Mouse (Mus musculus): ENCODE measurements at regions not wholly inside any gene's neighbourhood (a gene's known extent, or its start where the extent isn't known, plus 50 kb on each side); places are given as distances from the start of the nearest gene placed in this dataset.
A peak's percentile ranks its signal among the peaks of the same experiment; 100 is the strongest.

DNA sequence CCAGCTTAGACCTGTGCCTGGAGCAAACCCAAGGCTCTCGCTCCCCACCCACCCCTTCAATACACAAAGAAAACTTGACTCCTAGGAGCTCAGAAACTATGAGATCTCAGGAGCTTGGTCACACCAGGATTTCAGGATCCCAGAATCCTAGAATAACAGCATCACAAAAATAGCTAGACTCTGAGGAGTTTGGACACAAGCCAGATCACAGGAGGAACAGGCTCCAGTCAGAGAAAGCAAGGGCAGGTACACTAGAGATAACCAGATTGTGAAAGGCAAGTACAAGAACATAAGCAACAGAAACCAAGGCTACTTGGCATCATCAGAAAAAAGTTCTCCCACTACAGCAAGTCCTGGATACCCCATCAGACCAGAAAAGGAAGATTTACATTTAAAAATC, 221.5 kb downstream of the Epha7 start:
- ATAC-seq (ENCODE audit: low FRiP score, low read depth), result no peak
- H3K9ac ChIP-seq (replicated peaks), result no peak overlapping the region
- WGBS, result 91% methylated on average over 1 of the region's 1 CpGs

DNA sequence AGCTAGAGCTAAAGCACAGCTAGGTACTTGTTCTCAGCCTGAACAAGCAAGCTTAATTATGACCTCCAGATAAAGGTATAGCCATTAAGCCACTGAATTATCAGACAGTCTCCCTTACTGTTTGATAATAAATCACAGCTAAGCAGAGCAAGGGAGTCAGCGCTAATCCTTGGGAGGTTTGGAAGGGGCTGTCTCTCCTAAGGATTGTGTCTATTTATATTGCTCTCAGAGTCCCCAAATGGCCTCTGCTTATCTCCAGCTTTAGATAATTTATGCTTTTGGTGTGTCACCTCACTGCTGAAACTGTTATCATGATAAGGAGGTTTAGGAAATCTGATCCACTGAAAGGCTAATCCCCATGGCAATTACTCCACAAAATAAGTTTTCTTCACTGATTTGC, 227.1 kb downstream of the Epha7 start:
- no peak overlapping the region for H3K4me2 ChIP-seq (replicated peaks)
- H3K9ac ChIP-seq (replicated peaks), result no peak overlapping the region
- no peaks in the 10 kb centered on the region for H3K4me1 ChIP-seq
- H3K27me3 ChIP-seq, result no peaks in the 10 kb centered on the region
- WGBS, result 20% methylated on average over 1 of the region's 1 CpGs
- H3K27ac ChIP-seq (replicated peaks), result no peak overlapping the region
- H3K9me3 ChIP-seq, result no peaks in the 10 kb centered on the region
- no peaks in the 10 kb centered on the region for H3K36me3 ChIP-seq
- H3K4me3 ChIP-seq, result no peak overlapping the region
- peak; percentile 47; the same call in 1 of the 2 replicates for ATAC-seq (ENCODE audit: low FRiP score, low read depth)

More for the DNA sequence above, 221.5 kb downstream of the Epha7 start:
- Histone ChIP-seq H3K4me3 (no peak overlapping the region), H3K27me3 (no peaks in the 10 kb centered on the region), H3K4me2 (replicated peaks) (no peak overlapping the region), H3K36me3 (no peaks in the 10 kb centered on the region), H3K27ac (replicated peaks) (no peak overlapping the region), H3K9me3 (peaks cover 5% of the 10 kb centered on the region; the same call in 1 of the 2 replicates), H3K4me1 (no peaks in the 10 kb centered on the region)

DNA sequence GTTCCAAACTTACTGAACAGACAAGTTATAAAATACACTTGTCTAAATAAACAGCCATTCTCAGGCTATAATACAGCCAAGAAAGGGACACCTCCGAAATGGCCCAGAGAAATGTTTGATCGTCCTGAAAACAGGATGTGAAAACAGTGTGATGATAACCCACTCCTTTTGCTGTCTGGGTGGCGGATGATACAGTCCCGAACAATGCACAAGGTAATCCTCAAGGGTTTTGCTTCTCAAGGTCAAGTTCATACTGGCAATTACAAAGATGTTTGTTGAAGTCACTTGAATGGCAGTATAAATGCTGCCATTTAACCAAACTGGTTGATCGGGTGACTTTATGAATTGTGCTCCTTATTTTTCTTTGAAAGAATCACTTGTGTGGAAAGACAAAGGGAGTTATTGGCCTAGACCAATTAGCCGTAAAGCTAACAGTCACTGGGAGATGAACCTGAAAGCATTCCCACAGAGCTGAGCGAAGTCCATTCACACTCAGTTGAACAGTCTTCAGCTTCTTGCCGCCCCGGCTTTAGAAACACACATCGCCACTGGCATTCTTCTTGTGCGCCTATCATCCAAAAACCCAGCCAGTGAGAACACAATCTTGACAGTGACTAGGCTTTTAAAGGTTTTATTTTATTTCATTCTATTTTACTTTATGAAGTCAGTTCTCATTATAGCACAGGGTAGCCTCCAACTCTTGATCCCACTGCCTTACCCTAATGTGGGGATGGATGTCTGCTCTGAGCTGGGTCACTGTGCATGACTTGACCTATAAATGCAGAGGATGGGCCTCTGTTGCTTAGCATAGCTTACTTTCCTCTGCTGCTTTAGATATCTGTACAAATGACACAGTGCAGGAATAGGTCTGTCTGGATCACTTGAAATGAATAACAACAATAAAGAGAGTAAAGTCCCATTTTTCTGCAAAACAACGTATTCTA, 256.0 kb downstream of the Epha7 start:
- H3K36me3 ChIP-seq, result no peaks in the 10 kb centered on the region
- no peak overlapping the region for H3K4me2 ChIP-seq (replicated peaks)
- no peak for ATAC-seq (ENCODE audit: low FRiP score, low read depth)
- H3K27me3 ChIP-seq, result no peaks in the 10 kb centered on the region
- no peak overlapping the region for H3K27ac ChIP-seq (replicated peaks)
- H3K4me3 ChIP-seq, result no peak overlapping the region
- peaks cover 6% of the 10 kb centered on the region; the same call in 1 of the 2 replicates for H3K4me1 ChIP-seq
- no peaks in the 10 kb centered on the region for H3K9me3 ChIP-seq
- no peak overlapping the region for H3K9ac ChIP-seq (replicated peaks)
- 53% methylated on average over 12 of the region's 12 CpGs for WGBS

DNA sequence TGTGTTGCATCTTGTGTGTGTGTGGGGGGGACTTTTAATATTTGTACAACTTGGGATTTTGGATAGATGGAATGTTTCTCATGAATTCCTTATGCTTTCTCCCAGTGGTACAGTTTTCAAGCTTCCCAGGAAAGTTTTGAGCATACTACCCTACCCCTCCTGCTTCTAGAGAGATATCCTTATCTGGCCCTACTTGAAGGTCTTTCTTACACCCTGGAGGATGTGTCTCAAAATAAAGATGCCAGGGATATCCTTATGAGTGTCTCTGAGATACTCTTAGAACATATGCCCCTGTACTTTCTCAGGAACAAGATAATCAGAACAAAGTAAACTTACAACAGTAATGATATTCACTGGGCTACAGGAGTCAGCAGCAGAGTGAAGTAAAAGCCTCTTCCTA, 261.3 kb downstream of the Epha7 start:
- Histone ChIP-seq H3K27me3 (no peaks in the 10 kb centered on the region), H3K4me1 (no peaks in the 10 kb centered on the region; the same call in 1 of the 2 replicates), H3K4me3 (no peak overlapping the region), H3K9me3 (no peaks in the 10 kb centered on the region), H3K27ac (replicated peaks) (no peak overlapping the region), H3K4me2 (replicated peaks) (no peak overlapping the region), H3K36me3 (no peaks in the 10 kb centered on the region), H3K9ac (replicated peaks) (no peak overlapping the region)
- no peak for ATAC-seq (ENCODE audit: low FRiP score, low read depth)

DNA sequence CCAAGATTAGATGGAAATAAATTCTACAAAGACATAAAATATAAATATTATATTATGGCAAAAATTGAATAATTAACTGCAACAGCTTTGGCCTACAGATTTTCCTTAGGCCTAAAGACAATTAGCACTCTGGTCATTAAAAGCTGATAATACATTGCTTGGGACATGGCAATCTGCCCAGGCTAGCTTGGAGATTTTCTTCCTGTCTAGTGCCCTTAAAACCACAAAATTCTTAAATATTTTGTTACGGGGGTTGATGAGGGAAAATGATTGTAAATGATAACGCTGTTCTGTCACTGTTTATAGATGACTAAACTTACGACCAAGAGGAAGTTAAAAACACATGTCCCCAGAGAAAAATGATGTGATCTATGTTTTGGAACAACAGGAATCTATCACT, 261.9 kb downstream of the Epha7 start:
- Histone ChIP-seq H3K36me3 (no peaks in the 10 kb centered on the region), H3K4me3 (no peak overlapping the region), H3K9me3 (no peaks in the 10 kb centered on the region), H3K27me3 (no peaks in the 10 kb centered on the region), H3K9ac (replicated peaks) (no peak overlapping the region), H3K4me1 (no peaks in the 10 kb centered on the region), H3K4me2 (replicated peaks) (no peak overlapping the region), H3K27ac (replicated peaks) (no peak overlapping the region)
- 82% methylated on average over 3 of the region's 3 CpGs for WGBS
- ATAC-seq (ENCODE audit: low FRiP score, low read depth), result no peak

DNA sequence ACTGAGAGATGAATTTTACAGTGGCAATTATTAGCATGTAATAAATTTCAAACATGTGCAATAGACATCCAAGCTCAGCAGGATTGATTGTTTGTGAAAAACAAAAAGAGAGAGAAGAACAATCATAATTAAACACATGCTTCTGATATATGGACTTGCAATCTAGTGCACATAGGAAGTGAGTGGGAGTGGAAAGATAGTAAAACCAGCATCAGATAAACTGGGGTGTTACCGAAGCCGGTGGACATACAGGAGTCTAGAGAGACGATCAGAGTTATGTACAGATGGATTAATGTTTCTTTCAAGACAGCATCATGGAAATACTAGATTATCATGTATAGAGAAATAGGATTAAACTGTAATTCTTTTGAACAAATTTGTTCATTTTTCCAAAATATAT, 263.8 kb downstream of the Epha7 start:
- Histone ChIP-seq H3K9me3 (no peaks in the 10 kb centered on the region), H3K4me2 (replicated peaks) (no peak overlapping the region), H3K27ac (replicated peaks) (no peak overlapping the region), H3K9ac (replicated peaks) (no peak overlapping the region), H3K4me1 (no peaks in the 10 kb centered on the region), H3K36me3 (no peaks in the 10 kb centered on the region), H3K4me3 (no peak overlapping the region), H3K27me3 (no peaks in the 10 kb centered on the region)
- 94% methylated on average over 3 of the region's 3 CpGs for WGBS
- no peak for ATAC-seq (ENCODE audit: low FRiP score, low read depth)

DNA sequence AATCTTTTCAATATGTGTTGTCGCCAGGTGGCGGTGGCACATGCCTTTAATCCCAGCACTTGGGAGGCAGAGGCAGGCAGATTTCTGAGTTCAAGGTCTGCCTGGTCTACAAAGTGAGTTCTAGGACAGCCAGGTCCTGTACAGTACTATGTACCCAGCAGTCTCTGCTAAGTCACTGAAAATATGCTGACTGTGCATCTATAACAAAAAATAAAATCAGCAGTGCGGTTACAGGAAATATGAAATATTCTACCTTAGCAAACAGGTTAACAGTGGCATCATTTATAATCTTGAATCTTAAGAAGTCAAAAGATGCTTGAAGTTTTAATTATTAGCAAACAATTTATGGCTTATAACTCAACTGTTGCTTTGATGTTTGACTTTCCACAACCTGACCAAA, 265.5 kb downstream of the Epha7 start:
- no peak overlapping the region for H3K4me3 ChIP-seq
- WGBS, result 92% methylated on average over 3 of the region's 3 CpGs
- no peaks in the 10 kb centered on the region for H3K4me1 ChIP-seq
- ATAC-seq (ENCODE audit: low FRiP score, low read depth), result no peak
- no peak overlapping the region for H3K27ac ChIP-seq (replicated peaks)
- no peak overlapping the region for H3K9ac ChIP-seq (replicated peaks)
- H3K27me3 ChIP-seq, result no peaks in the 10 kb centered on the region
- no peaks in the 10 kb centered on the region for H3K9me3 ChIP-seq
- no peaks in the 10 kb centered on the region for H3K36me3 ChIP-seq
- H3K4me2 ChIP-seq (replicated peaks), result no peak overlapping the region

DNA sequence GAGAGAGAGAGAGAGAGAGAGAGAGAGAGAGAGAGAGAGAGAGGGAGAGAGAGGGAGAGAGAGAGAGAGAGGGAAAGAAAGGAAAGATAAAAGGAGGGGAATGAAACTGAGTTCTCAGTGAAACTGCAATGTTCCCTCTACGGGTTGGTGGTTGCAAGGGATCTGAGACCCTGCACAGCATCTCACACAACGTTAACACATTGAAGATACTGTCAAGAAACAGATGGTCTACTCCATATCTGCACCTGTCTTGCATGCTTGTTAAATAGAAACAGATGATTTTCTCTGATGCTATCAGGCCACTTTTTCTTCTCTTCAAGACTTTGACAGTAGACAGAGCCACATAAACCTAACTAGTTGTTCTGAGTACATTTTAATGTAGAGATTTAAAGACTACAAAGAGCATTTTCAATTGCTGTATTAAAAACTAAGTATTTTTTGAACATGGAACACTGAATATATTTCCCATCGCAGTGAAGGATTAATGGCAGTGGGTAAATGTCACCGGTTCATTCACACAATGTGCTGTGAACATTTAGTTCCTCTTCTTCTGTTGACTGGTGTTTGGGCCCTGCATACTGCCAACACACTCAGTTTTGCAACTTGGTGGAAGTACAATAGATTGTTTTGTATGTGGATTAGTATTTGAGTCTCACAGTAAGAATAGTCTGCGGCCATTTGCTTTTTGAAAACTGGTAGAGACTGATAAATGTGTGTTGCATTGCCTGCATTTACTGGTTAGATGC, 270.8 kb downstream of the Epha7 start:
- H3K27me3 ChIP-seq, result no peaks in the 10 kb centered on the region
- H3K9ac ChIP-seq (replicated peaks), result no peak overlapping the region
- H3K36me3 ChIP-seq, result no peaks in the 10 kb centered on the region
- ATAC-seq (ENCODE audit: low FRiP score, low read depth), result no peak
- no peak overlapping the region for H3K4me2 ChIP-seq (replicated peaks)
- no peak overlapping the region for H3K27ac ChIP-seq (replicated peaks)
- 76% methylated on average over 5 of the region's 5 CpGs for WGBS
- H3K4me1 ChIP-seq, result no peaks in the 10 kb centered on the region
- no peak overlapping the region for H3K4me3 ChIP-seq
- H3K9me3 ChIP-seq, result no peaks in the 10 kb centered on the region

DNA sequence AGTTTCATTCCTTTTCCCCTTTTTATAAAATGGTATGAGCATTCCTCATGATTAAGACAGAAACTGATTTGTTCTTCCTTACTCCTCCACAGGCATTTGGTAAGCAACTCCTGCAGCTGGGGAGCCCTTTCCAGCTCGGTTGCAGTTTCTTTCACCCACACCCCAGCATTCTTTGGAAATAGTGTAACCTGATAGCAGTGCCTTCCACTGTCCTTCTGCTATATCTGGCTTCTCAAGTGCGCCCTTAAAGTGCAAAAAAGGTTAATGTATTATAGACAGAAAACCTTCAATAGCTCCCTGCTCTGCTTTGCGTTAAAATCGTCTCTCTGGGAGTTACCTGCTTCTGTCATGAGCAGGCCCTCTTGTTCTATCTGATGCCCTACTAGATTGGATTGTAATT, 278.0 kb downstream of the Epha7 start:
- ATAC-seq (ENCODE audit: low FRiP score, low read depth), result no peak
- H3K4me1 ChIP-seq, result no peaks in the 10 kb centered on the region
- WGBS, result 40% methylated on average over 4 of the region's 4 CpGs

DNA sequence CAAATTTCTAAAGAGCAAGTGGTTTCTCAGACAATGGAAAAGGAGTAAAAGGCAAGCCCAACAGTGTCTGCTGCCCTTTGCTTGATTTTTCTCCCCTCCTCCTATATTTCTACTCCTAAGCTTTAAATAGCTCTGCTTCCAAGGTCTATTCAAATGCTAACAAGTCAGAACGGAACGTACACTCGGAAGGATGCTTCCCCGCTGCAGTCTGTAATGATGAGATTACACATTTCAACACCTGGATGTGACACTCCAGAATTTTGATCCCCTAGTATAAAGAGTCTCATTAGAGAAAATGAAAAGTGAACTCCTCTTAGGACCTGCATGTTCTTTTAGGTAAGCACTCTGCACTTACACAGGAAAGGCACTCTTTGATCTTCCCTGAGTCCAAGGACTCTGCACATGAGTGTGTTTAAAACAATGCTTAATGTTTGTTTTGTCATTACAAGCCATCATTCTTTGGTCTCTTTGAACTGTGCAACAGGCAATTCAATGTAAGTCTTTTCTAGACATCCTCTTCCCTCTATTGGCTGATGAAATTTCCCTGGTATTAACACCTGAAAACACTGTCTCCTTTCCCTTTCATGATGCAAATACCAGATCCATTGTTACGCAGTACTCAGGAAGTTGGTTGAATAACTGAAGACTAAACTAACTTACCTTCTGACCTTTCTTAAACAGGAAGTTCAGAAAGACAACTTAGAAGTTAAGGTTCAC, 278.7 kb downstream of the Epha7 start:
- WGBS, result 32% methylated on average over 5 of the region's 5 CpGs
- peaks cover 11% of the 10 kb centered on the region; the same call in 1 of the 2 replicates for H3K27me3 ChIP-seq
- no peak overlapping the region for H3K4me2 ChIP-seq (replicated peaks)
- no peaks in the 10 kb centered on the region for H3K36me3 ChIP-seq
- H3K9ac ChIP-seq (replicated peaks), result no peak overlapping the region
- H3K9me3 ChIP-seq, result no peaks in the 10 kb centered on the region
- H3K4me3 ChIP-seq, result no peak overlapping the region
- ATAC-seq (ENCODE audit: low FRiP score, low read depth), result no peak
- H3K4me1 ChIP-seq, result no peaks in the 10 kb centered on the region
- H3K27ac ChIP-seq (replicated peaks), result no peak overlapping the region

More for the DNA sequence above, 278.0 kb downstream of the Epha7 start:
- no peak overlapping the region for H3K9ac ChIP-seq (replicated peaks)
- no peaks in the 10 kb centered on the region for H3K36me3 ChIP-seq
- no peak overlapping the region for H3K4me3 ChIP-seq
- no peak overlapping the region for H3K4me2 ChIP-seq (replicated peaks)
- H3K9me3 ChIP-seq, result no peaks in the 10 kb centered on the region
- no peak overlapping the region for H3K27ac ChIP-seq (replicated peaks)
- H3K27me3 ChIP-seq, result peaks cover 11% of the 10 kb centered on the region; the same call in 1 of the 2 replicates

DNA sequence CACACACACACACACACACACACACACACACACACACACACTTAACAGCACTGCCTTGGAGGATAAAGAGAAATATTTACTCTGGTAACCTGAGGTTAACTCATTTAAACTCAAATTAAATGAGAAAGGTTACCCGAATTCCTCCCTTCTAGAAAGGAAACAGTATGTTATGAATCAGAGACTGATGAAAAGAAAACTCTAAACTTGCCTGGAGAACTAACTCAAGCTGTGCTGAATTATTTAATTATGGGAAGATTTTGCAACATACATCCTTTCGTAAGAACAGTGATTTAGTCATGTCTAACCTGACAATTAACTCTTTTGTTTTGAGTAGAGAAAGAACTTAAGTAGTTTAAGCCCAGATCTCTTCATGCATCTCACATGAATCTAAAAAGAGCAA, 289.4 kb downstream of the Epha7 start:
- no peaks in the 10 kb centered on the region for H3K36me3 ChIP-seq
- WGBS, result 52% methylated on average over 2 of the region's 2 CpGs
- H3K9ac ChIP-seq (replicated peaks), result no peak overlapping the region
- 0 out of 2 replicates have a peak, but pooled peaks cover 3% of the 10 kb centered on the region for H3K4me1 ChIP-seq
- no peak overlapping the region for H3K4me2 ChIP-seq (replicated peaks)
- H3K27ac ChIP-seq (replicated peaks), result no peak overlapping the region
- no peaks in the 10 kb centered on the region for H3K27me3 ChIP-seq
- H3K4me3 ChIP-seq, result no peak overlapping the region
- ATAC-seq (ENCODE audit: low FRiP score, low read depth), result no peak
- H3K9me3 ChIP-seq, result no peaks in the 10 kb centered on the region

DNA sequence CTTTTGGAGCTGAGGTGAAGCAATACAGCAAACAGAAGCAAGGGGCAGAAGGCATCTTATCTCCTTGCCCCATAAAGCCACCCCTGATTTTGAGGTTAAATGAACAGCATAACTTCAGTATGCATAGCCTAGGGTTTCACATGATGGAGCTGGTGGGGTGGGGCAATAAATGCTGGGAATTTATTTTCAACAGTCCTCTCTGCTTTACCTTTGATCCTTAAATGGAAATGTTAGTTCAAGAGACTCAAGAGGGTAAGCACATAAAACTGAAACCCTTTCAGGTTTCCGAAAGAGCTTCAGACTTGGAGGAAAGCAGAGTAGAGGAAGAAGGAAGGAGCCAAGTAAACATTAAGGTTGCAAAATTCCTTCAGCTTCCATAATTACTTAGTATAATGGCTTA, 290.5 kb downstream of the Epha7 start:
- Histone ChIP-seq H3K4me3 (no peak overlapping the region), H3K9ac (replicated peaks) (no peak overlapping the region), H3K36me3 (no peaks in the 10 kb centered on the region), H3K4me1 (0 out of 2 replicates have a peak, but pooled peaks cover 3% of the 10 kb centered on the region), H3K27ac (replicated peaks) (no peak overlapping the region), H3K9me3 (no peaks in the 10 kb centered on the region), H3K4me2 (replicated peaks) (no peak overlapping the region), H3K27me3 (no peaks in the 10 kb centered on the region)
- WGBS, result 69% methylated on average over 1 of the region's 1 CpGs
- no peak for ATAC-seq (ENCODE audit: low FRiP score, low read depth)

Data from midbrain, embryonic 12.5 days (tissue).